Mouse (Mus musculus) testis, postnatal 14 days (tissue): ENCODE measurements around the gene Fuz.

Experiments
- DNase-seq: peaks from one replicate; pipeline ENCODE4 v3.0.0; 2021; ENCODE audit warnings: low spot score

Gene Fuz

DNA sequence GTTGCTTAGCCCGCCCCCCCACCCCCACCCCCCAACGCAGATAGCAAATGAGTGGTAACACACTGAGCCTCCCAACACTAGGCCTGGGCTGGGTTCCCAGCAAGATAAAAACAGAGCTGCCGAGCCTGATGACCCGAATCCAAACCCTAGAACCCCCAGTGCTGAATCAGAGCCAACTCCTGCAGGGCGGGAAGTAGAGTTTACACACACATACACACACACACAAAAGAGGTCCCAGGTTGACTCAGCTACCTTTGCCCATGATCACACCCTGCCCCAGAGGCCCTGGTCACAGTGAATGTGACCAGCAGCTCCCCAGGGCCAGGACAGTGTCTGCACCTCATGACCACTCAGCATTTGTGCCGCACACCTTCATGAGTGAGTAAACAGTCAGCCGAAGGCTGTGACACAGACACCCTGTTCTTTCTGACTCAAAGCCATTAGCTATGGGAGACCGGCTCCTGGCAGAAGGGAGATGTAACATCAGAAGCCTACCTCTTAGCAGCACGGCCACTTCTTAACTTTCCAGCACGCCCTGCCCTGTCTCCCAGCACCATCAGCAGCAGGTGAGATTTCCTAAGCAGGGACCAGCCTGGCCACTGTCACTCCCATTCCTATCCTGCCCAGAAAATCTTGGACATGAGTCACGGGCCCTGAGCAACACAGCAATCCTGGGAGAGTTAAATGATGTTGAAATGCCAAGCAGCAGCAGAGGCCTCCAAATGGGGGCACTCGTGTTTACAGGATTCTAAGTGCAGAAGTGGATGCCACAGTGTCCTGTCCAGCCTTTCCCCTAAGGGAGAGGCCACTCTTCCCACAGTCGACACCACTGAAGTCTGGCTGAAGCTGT lies 7.4 kb upstream of the Fuz start:
- no peak for DNase-seq

DNA sequence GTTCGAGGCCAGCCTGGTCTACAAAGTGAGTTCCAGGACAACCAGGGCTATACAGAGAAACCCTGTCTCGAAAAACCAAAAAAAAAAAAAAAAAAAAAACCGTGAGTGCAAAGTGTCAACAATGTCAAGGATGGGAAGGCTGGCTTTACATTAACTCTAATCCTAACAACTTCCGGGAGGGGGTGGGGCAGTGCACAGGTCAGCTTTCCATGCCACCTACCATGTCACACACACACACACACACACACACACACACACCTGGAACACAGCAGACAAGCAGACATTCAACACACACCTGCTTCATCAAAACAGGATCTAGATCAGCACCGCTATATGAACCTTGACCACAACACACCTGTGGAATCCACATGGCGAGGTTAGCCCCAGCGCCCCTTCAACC lies 5.7 kb upstream of the Fuz start:
- no peak for DNase-seq

GRCm38 (mm10) chr7:44890737-44891136 lies 5.1 kb upstream of the Fuz start:
- DNase-seq = no peak

- no peak for DNase-seq
Observed at GRCm38 (mm10) chr7:44891611-44892010, 4.3 kb upstream of the Fuz start.

GRCm38 (mm10) chr7:44892276-44892921 lies 3.5 kb upstream of the Fuz start, which contains the start of gene Med25:
TSS of gene Med25 (minus strand) at chr7:44892712.
- peak; percentile 93 for DNase-seq

- DNase-seq = peak; percentile 48
Observed at GRCm38 (mm10) chr7:44893197-44893596, 2.7 kb upstream of the Fuz start.

GRCm38 (mm10) chr7:44894175-44894574 lies 1.7 kb upstream of the Fuz start:
- DNase-seq = no peak

- DNase-seq = no peak
Observed at GRCm38 (mm10) chr7:44895206-44895592, 680 bp upstream of the Fuz start.

GRCm38 (mm10) chr7:44896499-44896898 lies 620 bp downstream of the Fuz start:
- DNase-seq = no peak

DNA sequence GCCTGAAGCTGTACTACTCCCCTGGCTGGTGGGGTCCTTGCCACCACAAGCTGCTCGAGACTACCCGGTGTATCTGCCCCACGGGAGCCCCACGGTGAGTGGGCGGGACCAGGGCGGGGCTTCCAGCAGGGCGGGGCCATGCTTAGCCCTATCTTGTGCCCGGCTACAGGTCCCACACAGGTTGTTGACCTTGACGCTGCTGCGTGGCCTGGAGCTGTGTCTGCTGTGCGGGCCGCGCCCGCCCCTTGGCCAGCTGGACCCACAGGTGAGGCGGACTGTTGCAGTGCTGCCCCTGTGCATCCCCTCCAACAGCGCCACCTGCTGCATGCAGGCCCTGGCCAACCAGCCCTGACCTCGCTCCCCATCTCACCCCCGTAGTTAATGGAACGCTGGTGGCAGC lies 2.7 kb downstream of the Fuz start:
- DNase-seq = peak; percentile 62

GRCm38 (mm10) chr7:44900632-44901031 lies 4.8 kb downstream of the Fuz start:
- no peak for DNase-seq

DNA sequence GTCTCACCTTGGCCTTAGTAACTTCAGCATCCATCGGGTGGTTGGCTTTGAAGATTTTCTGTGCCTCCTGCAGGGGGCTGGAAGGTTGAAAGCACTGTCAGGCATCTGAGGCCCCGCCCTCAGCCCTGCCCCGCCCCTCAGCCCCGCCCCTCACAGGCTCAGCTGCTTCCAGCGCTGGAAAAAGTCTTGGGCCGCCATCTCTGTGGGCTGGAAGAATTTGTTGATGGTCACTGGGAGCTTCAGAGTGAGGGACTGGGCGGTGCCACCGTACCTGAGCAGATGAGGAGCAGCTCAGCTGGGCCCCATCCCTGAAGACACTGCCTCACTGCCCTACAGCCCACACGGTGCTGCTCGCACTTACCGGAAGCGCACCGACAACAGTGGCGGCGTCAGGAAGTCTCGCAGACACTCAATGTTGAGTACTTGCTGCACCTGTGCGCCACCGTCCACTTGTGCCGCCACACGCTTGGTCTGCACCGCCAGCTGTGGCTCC lies 5.4 kb downstream of the Fuz start:
- no peak for DNase-seq

DNA sequence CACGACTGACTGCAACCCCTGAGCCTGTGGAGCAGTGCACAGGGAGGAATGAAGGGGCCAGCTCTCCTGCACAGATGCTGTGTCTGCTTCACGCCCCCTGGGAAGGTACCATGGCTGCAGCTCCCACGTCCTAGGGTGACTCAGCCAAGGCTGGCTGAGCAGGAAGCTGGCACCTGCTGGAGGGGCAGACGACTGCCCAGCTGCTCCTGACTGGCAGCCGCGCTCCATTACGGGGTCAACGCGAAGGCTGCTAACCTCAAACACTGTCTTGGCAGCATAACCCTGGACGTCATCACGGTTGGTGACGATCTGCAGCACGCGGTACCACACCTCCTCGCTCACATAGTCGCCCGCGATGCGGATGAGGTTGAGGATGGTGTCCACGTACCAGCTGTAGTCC lies 9.6 kb downstream of the Fuz start:
- DNase-seq = no peak

DNA sequence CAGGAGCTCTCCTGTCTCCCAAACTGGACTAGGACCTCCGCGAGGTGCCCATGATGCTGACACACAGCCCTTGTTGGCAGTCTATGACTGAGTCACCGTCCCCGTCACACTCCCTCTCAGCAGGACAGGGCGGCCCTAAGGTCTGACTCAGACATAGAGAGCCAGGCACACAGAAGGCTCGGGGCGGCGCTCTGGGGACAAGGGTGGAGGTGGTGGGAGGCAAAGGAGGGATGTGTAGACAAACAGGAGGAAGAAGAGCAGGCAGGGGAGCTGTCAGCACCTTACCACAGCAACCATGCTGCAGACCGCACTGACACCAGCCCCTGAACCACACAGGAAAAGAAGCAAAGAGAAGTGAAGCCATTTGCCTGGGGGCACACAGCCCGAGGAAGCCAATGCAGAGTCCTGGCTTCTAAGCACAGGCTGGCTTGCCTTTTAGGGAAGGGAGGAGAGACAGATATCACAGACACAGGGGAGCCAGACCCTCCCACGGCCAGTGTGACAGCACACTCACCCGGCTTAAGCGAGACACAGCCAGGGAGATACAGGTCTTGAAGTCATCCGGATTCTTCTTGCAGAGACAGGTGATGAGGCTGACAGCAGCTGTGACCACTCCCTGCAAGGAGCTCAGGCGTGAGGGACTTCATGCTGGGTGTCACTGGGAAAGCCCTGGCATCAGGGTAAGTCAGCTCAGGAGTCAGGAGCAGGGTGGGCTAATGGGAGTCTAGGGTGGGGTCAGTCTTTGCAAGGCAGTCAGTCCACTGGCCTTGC lies 13.0 kb downstream of the Fuz start:
- no peak for DNase-seq

GRCm38 (mm10) chr7:44914396-44914795 lies 18.5 kb downstream of the Fuz start:
- no peak for DNase-seq

DNA sequence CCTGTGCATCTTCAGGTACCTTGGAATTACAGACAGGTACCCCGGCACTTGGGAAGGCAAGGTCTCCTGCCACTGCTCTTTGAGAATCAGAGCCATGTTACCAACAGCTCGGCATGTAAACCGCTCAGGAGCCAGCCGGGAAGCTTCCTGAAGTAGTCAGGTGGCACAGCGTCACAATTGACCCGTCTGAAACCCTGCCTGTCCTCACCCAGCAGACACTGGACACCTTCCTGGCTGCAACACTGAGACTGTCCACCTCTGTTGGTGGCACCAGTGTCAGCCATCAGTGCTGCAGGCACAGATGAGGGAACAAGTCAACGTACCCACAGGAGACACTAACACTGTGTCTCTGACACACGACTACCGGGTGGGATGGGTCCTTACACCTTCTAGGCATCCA lies 19.4 kb downstream of the Fuz start:
- no peak for DNase-seq

DNA sequence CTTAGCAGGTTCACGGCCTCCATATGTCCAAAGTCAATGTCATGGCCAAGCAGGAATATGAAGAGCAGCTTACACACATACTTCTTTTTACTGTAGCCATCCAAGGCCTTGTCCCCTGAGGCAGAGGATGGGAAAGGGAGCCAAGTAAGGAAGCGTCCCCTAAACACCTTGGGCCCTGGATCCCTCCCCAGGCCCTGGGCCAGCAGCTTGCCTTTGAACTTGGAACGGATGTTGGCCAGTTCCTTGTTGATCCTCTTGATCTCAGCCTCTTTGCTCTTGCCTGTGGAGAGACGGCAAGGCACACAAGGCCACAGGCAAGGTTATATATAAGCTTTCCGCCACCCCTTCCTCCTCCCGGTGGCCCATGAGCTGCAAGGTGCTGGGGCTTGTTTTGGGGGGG lies 20.3 kb downstream of the Fuz start:
- peak; percentile 7 for DNase-seq

DNA sequence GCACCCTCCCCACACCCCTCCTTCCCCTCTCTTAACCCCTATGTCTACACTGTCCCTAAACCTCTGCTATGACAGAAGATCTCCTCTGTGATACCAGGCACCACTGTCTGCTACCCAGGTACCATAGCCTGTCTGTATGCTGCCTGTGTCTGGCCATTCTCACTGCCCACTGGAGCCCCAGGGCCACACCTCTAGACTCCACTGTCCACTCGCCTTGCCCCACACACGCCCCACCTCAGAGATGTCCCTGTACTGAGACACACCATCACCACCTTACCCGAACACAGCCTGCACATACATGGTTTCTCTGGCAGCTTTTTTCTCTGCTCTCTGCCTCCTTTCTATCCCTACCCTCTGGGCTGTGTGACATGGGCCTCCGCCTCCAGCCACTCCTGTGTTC lies 21.0 kb downstream of the Fuz start:
- peak; percentile 5 for DNase-seq

- DNase-seq = no peak
Observed at GRCm38 (mm10) chr7:44918219-44918618, 22.3 kb downstream of the Fuz start.

- DNase-seq = no peak
Observed at GRCm38 (mm10) chr7:44919127-44919526, 23.2 kb downstream of the Fuz start.

DNA sequence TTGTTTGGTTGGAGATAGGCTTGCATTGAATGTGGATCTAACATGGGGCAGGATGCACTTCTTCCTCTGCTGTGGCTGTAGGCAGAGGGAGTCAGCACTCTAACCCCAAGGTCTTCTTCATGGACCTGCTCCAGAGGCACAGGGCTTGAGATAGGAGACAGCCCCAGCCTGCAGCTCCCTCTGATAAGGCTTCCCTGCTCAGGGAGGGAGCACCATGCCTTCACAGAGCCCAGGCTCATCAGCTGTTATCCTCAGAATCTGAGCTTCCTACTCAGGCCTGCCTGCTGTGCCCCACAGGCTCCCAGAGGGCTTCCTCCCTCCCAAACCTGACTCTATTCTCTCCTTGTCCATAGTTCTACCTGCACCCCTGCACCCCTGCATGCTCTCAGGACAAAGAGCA lies 26.7 kb downstream of the Fuz start:
- DNase-seq = no peak

DNA sequence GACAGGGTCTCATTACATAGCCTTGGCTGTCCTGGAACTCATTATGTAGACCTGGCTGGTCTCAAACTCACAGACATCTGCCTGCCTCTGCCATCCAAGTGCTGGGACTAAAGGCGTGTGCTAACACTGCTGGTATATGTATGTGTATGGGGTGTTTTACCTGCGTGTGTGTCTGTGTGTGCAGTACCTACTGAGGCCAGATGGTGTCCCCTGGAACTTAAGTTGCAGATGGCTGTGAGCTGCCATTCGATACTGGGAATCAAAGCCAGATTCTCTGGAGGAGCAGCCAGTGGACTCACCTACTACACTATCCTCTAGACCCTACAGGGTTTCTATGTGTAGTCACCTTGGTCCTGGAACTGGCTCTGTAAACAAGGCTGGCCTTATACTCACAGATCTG lies 29.6 kb downstream of the Fuz start:
- no peak for DNase-seq

DNA sequence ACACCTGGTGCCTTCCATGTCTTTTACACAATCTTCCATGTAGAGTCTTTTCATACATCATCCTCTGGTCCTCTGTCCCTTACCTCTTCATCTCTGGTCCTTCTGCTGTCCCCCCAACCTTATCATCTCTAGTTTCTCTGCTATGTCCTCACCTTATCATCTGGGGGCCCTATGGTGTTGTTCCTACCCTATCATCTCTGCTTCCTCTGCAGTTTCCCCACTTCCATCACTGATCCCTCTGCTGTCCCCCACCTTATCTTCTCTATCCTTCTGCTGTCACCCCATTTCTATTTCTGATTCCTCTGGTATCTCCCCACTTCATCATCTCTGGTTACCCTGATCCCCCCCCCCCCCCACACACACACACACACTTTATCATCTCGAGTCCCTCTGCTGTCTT lies 32.7 kb downstream of the Fuz start:
- DNase-seq = no peak
